Mouse (Mus musculus) stomach, postnatal 0 days (tissue): ENCODE results near the gene Serpinb1b.

Experiments
- CTCF ChIP-seq: IDR thresholded peaks from 2 replicates; pipeline ENCODE4 v1.5.1; 2016; ENCODE audit warnings: antibody characterized with exemption, low read depth, mild to moderate bottlenecking, moderate library complexity
- EP300 ChIP-seq: optimal IDR thresholded peaks from 2 replicates; pipeline ENCODE3; 2016; ENCODE audit warnings: antibody characterized with exemption

DNA sequence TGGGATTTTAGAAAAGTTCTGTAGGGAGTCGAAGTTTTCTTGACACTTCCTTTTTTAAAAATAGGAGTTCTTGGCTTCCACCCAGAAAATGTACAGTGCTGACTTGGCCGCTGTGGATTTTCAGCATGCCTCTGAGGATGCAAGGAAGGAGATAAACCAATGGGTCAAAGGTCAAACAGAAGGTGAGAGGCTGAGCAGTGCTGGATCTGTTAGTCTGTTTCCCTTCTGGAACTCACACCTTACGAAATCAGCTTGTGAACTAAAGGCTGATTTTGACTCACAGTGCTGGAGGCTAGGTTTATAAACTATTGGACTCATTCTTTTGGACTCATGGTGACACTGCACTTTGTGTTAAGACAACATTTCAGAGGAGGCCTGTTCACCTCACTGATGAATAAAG, 11.2 kb downstream of the Serpinb1b start:
- no peak for TF ChIP-seq EP300
- no peak for TF ChIP-seq CTCF
